Mouse (Mus musculus): ENCODE data around the gene Gstt1.
"Not testable (repeated sequence)": the region's sequence is repeated elsewhere in the genome, so short reads cannot be mapped to it uniquely, and the experiment has no call there.

Gene Gstt1

GRCm38 (mm10) chr10:75804217-75804616, 5.8 kb upstream of the Gstt1 start:
- DNase-seq = no peak

DNA sequence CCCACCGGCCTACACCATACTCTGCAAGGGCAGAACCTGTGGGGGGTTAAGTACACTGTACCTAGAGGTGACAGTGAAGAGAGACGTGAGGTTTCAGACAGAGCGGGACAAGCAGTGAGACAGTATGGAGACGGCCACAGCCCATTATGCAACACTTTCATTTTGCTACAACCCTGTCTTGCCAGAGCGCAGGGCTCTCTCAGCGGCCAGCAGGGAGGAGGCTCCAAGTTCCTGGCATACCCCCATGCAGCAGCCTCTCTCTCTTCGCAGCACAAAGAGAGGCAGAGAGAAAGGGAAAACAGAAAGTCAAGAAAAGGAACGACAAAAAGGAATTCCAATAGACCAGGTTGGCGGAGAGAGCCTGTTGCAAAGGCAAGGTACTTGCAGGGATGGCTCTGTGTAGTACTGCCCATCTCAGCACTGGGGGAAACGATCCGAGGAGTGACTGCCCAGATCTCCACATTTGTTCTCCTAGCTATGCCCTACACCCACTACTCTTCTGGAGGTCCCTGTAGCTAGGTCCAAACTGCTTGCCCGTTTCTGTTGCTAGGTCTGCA, 687 bp downstream of the Gstt1 start:
- peak; percentile 79 for DNase-seq

DNA sequence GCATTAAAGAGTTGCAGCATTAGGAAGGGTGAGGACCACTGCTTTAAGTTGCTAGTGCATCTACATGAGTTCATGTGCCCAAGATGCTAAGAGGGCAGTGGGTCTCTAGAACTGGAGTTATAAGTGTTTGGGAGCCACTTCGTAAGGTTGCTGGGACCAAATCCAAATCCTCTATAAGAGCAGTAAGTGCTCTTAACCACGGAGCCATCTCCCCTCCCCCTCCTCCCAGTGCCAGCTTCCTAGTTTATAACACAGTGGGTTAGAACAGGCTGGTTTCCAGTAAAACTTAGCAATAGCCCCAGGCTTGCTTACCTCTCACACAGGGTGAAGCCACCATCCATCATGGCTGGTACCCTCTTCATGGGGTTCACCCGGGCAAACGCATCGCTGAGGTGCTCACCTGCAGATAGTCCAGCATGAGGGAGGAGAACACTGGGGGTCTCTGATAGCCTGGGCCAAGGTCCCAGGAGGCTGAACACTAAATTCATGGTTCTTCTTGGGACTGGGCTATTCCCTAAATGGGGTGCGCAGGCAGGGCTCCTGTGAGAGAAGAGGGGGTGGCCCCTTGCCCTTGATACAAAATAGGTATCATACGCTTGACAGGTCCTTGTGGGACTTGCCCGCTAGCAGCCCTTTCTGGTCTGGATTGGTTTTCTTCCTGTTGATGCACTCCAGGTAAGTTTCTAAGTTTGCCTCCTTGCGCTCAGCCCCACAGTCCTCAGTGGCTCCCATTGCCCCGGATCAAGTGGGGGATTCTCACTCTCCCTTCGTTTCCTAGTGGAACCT, 1.5 kb downstream of the Gstt1 start:
- peak; percentile 13 to 21 for DNase-seq

DNA sequence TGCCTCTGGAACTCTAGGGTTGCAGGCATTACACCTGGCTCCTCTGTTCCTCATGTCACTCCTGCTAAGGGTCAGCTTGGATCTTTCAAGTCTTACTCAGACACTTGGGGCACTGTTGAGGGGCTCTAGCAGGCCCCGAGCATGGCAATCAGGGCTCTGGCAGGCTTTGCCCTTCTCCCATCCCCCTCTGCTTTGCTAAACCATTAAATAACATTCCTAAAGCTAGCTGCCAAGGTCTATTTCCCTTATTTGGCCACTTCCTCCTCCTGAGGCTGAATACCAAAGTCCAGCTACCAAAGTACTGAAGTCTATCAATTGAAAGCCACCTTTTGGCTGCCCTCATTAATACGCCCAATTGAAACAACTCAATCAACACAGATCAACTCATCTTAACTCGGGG, 3.5 kb downstream of the Gstt1 start:
- DNase-seq = no peak

DNA sequence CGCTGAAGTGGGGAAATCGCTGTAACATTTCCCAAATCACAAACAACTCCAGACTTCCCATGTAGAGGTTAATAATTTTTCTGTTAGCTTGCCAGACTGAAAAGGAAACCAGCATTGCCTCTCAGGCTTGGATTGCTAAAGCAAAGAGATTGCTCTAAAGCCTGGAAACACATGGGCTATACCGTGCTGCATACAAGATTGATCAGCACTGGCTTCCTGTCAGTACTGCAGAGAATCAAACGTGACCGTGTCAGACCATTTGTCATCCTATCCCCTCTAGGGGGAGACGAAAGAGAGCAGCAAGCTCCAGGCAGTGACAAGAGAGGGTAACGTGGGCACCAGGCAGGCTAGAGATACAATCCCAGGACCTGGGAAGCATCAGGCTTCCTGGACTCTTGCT, 7.6 kb downstream of the Gstt1 start:
- DNase-seq = no peak

DNA sequence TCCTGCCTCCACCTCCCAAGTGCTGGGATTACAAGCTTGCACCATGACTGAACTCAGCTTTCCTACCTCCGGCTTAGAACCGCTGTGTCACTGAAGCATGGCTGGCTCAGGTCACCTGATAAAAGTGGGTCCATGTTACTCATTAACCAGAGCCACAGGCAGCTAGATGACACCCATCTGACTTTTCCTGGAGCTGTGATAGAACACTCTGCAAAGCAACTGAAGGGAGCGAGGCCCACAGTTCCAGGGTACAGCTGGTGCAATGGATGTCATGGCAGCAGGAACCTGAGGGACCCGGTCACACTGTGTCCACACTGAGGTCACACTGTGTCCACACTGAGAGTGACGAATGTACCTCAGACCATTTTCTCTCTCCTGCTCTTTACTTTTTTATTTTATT, 8.5 kb downstream of the Gstt1 start:
- DNase-seq = no peak

GRCm38 (mm10) chr10:75789081-75789735, 9.2 kb downstream of the Gstt1 start:
- no peak for DNase-seq

- DNase-seq = no peak
These were observed 10.1 kb downstream of the Gstt1 start for GRCm38 (mm10) chr10:75788277-75788676.

GRCm38 (mm10) chr10:75785442-75785841, 12.9 kb downstream of the Gstt1 start:
- no peak for DNase-seq

DNA sequence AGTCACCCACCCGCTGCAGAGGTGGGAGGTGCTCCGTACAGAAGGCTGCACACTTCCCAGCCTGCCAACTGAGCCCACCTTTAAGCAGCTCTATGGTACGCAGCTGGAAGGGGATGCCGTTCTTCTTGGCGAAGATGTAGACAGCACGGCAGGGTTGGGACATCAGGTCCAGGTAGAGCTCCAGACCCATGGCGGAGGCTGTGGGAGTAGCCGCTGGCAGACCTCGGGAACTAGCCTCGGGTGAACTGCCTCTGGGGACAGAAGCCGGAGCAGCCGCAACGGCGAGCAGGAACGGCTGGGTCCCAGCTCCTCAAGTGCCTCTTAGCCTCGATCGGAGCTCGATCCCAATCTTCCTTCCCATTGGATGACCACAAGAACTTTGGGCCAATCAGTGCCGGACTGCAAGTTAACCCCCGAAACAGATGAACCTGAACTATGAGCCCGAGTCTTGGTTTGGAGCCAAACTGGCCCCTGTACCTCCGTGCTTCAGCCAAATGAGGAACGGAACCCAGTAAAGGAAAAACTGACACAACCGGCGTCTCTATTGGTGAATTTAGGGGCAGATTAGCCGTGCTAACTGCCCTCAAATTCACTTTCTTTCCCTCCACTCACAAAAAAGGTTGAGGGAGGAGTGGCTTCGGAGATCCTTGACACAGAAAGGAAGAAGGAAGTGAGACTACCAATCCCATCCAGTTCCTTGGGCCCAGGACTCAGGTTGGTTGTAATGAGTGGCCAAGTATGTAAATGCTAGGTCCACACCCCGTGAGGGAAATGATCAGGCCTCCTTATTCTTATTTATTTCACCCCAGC, 17.4 kb downstream of the Gstt1 start, which contains the start of the genes Gm20441 and Gstt3:
Gene Gm20441 (minus strand): TSS at position 186 of the 810 bp plus-strand sequence.
Gene Gstt3 (minus strand): TSS at position 646 of the 810 bp plus-strand sequence.
- peak; percentile 30 to 34 for DNase-seq

DNA sequence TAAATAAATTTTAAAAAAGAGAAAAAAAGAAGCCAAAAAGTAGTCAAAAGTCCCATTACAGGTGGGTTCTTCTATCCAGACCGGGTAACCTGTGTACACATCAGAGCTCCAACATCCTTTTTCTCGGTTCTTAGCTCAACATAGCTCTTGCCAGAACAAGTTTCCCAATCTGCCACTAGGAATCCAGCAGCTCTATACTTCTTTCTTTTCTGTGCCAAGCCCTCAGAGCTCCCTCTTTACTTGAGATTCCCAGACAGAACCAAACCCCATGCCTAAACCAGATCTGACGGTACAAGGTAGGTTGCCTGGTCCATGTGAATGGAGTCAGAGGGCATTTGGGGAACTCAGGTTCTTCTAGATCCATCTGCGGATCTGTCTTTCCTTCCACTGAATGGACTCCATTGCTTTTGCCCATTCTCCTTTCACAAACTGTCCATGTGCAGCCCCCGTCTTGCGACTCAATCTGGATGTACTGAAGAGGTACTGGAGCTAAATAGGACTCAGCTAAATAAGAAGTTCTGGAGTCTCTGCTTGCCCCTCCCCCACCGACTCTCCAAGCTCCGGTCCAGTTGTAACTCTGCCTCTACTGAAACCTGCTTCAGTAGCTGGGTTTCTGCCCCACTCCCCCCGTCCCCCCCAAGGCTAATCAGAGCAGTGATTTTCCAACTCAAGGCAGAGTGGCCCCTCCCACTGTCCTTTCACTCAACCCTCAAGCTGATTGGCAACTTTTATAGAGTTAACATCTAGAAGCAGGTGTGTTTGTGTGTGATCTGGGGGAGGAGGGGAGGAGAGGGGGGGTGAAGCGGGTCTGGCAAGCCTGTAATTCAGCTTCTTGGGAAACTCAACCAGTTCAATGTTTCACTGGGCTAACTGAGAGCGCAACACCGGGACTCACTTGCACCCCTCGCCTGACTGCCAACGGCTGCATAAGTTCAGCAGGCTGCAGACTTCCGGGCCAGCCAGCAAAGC, 18.9 kb downstream of the Gstt1 start:
- no peak for DNase-seq

GRCm38 (mm10) chr10:75777885-75778284, 20.5 kb downstream of the Gstt1 start:
- no peak for DNase-seq

- DNase-seq = no peak
These were observed 21.8 kb downstream of the Gstt1 start for GRCm38 (mm10) chr10:75776562-75776961.

DNA sequence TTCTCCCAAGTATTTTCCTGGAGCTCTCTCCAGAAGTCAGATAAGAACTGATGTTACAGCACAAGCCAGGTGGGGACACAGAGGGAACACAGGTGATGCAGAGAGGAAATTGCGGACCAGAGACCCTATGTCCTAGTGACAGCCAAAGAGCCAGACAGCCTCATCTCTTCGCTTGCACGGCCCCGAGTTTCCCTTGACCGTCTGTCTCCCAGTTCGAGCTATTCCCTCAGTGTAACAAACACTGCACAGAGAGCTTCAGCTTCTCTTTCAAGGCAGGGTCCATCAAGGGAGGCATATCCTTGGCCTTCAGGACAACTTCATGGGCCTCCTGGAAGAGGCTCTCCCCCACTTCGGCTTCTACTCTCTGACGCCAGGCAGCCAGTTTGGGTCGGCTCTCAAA, 23.8 kb downstream of the Gstt1 start:
- no peak for DNase-seq

DNA sequence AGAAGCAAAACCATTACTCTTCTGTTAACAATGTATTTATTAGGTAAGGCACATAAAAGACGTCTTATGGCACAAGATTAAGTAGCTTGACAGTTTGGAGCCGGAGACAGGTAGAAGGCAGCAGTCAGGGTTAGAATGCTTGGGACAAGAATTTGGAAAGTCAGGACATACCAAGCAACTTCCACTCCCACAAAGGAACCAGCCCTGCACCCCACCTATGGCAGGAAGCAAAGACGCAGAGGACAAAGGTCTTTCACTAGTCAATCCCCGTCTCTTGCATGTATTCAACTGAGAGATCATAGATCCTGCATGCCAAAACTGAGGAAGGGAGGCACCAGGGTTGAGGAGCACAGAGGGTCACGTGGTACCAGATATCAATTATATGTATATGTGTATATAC, 24.3 kb downstream of the Gstt1 start:
- no peak for DNase-seq

DNA sequence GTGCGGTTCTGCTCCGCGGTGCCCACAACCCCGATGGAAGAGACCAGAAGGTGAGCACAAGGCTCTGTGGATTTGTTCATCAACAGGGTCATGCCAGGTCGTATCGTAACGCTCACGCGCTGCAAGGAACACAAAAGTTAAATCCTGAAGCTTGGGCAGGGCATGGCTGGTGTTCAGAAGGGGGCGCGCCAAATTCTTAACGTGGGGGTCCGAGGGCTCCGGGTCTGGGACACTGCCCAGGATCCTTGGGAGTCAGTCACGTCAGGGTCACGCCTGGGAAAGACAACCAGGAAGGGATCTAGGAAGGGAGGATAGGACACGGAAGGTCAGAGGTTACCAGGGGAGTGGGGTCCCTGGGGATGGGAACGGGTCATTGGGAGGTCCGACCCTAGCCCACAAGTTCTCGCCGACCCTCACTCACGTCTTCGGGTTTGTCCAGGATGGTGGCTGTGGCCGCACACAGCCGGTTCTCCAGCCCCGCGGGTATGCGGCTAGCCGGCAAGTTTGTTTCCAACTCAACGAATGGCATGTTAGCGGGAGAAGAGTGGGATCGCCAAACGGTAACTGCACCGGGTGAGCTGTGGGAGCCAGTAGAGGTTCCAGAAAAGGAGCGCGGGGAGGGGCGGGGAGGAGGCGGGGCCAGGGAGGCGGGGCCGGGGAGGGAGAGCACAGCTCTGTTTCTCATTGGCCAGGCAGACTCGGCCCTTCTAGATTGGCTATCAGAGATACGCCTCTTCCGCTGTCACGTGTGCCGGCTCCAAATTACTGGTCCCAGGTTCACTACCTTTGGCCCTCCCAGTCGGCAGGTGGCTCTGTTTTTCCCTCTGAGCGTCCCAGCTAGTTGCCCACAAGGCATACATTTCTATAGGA, 25.4 kb downstream of the Gstt1 start, which contains the start of gene Ddt:
Gene Ddt (minus strand): TSS at position 620 of the 870 bp plus-strand sequence.
- DNase-seq = peak; percentile 85 to 95

DNA sequence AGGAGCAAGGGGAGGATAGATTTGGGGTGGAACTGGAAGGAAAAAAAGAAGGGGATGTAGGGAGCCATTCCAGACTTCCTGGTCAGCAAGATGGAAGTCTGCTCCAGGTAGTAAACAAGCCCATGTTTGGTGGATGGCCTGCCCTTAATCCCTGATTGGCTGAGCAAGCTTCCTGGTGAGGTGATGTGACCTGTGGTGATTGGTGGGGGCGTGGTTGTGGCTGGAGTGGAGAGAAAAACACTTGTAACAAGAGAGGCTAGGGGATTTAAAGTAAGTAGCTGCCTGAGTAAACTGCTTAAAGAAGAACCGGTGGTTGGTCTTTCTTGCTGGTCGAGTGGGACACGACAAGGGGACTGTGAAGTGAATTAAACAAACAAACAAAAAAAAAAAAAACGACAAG, 30.6 kb downstream of the Gstt1 start:
- DNase-seq = not testable (repeated sequence)

DNA sequence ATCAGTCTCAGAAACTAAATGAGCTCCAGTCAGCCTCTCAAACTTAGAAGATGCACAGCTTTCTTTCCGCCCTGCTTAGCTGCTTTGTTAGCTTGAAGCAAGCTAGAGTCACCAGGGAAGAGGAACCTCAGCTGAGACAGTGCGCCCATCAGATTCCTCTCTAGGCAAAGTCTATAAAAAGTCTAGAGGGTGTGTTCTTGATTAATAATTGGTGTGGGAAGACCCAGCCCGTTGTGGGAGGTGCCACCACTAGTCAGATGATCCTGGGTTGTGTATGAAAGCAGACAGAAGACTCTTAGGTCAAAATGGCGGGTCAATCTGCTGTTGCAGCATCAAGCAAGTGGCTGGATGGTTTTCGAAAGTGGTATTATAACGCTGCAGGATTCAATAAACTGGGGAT, 31.5 kb downstream of the Gstt1 start:
- no peak for DNase-seq

GRCm38 (mm10) chr10:75764519-75765473, 33.6 kb downstream of the Gstt1 start:
- DNase-seq = peak; percentile 71 to 82

Data from cerebellum, postnatal 25 days (tissue).